Comparison of ENCODE assay signal across 8 mouse cellular contexts in genomic region chr7:4844917-4845309, GRCm38 (mm10). TPM values are rescaled to one million over a fixed set of nuclear protein-coding genes. Genes with fewer than 3 reads are reported as not detected.
A peak's percentile ranks its signal among the peaks of the same experiment; 100 is the strongest.
DNase-seq lines count a peak whose midpoint lies in the region; ATAC-seq lines count a peak whose summit lies in the region.

No protein-coding gene starts in this region.

- H3K4me1 ChIP-seq in stomach, embryonic 14.5 days (ENCODE audit: control insufficient read depth, insufficient read depth, low read length): peaks cover 22% of the 10 kb centered on the region

- ATAC-seq in megakaryocyte progenitor cell, adult 5-6 weeks (replicated peaks; ENCODE audit: poor library complexity): 0 out of 2 replicates have a peak, but pooled peaks have one; percentile 18
- ATAC-seq in stomach, embryonic 14.5 days (ENCODE audit: insufficient number of reproducible peaks, insufficient read depth, low FRiP score, low read depth): peak; percentile 86
- ATAC-seq in erythroblast, adult 5-6 weeks (replicated peaks; ENCODE audit: low FRiP score, poor library complexity, severe bottlenecking): no peak

- intact Hi-C loops in left cerebral cortex, postnatal 14 days (cut with DNase I): loop anchor here (5.0 kb wide), 1 partner anchor 77 kb away; the partner anchor contains the start of gene Nat14

- no peaks in the 10 kb centered on the region for H3K9me3 ChIP-seq in stomach, embryonic 14.5 days (ENCODE audit: control insufficient read depth, low read depth, low read length)

- H3K9ac ChIP-seq in stomach, embryonic 14.5 days (replicated peaks; ENCODE audit: low read depth, low read length): 0 out of 2 replicates have a peak overlapping the region, but pooled peaks have one; percentile 14

- peaks cover 23% of the 10 kb centered on the region for H3K27me3 ChIP-seq in stomach, embryonic 14.5 days (ENCODE audit: control insufficient read depth, insufficient read depth, low read length)

- H3K36me3 ChIP-seq in stomach, embryonic 14.5 days (ENCODE audit: control insufficient read depth, insufficient read depth, low read length): no peaks in the 10 kb centered on the region

- peak overlapping the region; percentile 93 for H3K4me2 ChIP-seq in stomach, embryonic 14.5 days (replicated peaks; ENCODE audit: low read depth, low read length)

- H3K27ac ChIP-seq in stomach, embryonic 14.5 days (ENCODE audit: low read length): no peak overlapping the region

- WGBS in stomach, embryonic 14.5 days: 0% methylated on average over 13 of the region's 13 CpGs

- peak overlapping the region; percentile 41 for H3K4me3 ChIP-seq in stomach, embryonic 14.5 days (ENCODE audit: low read depth, low read length)

- DNase-seq in MN1 (ENCODE audit: low spot score): peak; percentile 92
- peak; percentile 68 to 81 for DNase-seq in cerebellum, adult 18-20 months
- peak; percentile 80 for DNase-seq in forelimb bud, embryonic 11.5 days (ENCODE audit: low read depth, low spot score)
- DNase-seq in kidney, adult 18-20 months: peak; percentile 59
- peak; percentile 92 to 96 for DNase-seq in left cerebral cortex, postnatal 14 days (ENCODE audit: low spot score in 2 of 2)

RNA-seq across cellular contexts. Expression of gene Shisa7, which starts 0.4 kb away (rescaled TPM):
- total RNA-seq in left cerebral cortex, postnatal 14 days (2021): 100 to 1,000 TPM; 116 to 133 TPM
- 0.05 TPM in 1 of 2 replicates, not detected in the other for total RNA-seq in megakaryocyte progenitor cell, adult 5-6 weeks (2015)
- total RNA-seq in megakaryocyte progenitor cell, adult 5-6 weeks (2017): not detected in 2 replicates
- 0.70 and 1.0 TPM in 2 replicates for polyA plus RNA-seq in stomach, embryonic 14.5 days (2014; fragmentation: Nextera tagmentation; extraction: Ambion mirVana)
- total RNA-seq in erythroblast, adult 5-6 weeks (2015; ENCODE audit: low replicate concordance): not detected in 2 replicates
- total RNA-seq in erythroblast, adult 5-6 weeks (2017; ENCODE audit: low replicate concordance): not detected in 2 replicates

RNA-seq across cellular contexts. Expression of gene Isoc2b, which starts 25.1 kb away (rescaled TPM):
- 1 to 10 TPM; 4.6 to 5.0 TPM for total RNA-seq in left cerebral cortex, postnatal 14 days (2021)
- total RNA-seq in megakaryocyte progenitor cell, adult 5-6 weeks (2015): 9.1 and 13.4 TPM in 2 replicates
- 34.9 and 98.1 TPM in 2 replicates for total RNA-seq in megakaryocyte progenitor cell, adult 5-6 weeks (2017)
- polyA plus RNA-seq in stomach, embryonic 14.5 days (2014; fragmentation: Nextera tagmentation; extraction: Ambion mirVana): 7.0 and 7.8 TPM in 2 replicates
- total RNA-seq in erythroblast, adult 5-6 weeks (2015; ENCODE audit: low replicate concordance): 2.3 and 3.3 TPM in 2 replicates
- total RNA-seq in erythroblast, adult 5-6 weeks (2017; ENCODE audit: low replicate concordance): 5.1 and 13.9 TPM in 2 replicates

RNA-seq across cellular contexts. Expression of gene Isoc2a, which starts 32.0 kb away (rescaled TPM):
- total RNA-seq in left cerebral cortex, postnatal 14 days (2021): 1 to 10 TPM; 7.5 to 8.6 TPM
- total RNA-seq in megakaryocyte progenitor cell, adult 5-6 weeks (2015): 2.4 and 3.1 TPM in 2 replicates
- total RNA-seq in megakaryocyte progenitor cell, adult 5-6 weeks (2017): 7.3 and 8.7 TPM in 2 replicates
- 0.94 and 0.98 TPM in 2 replicates for polyA plus RNA-seq in stomach, embryonic 14.5 days (2014; fragmentation: Nextera tagmentation; extraction: Ambion mirVana)
- total RNA-seq in erythroblast, adult 5-6 weeks (2015; ENCODE audit: low replicate concordance): not detected in 2 replicates
- total RNA-seq in erythroblast, adult 5-6 weeks (2017; ENCODE audit: low replicate concordance): 2.4 and 3.2 TPM in 2 replicates

RNA-seq across cellular contexts. Expression of gene Ube2s, which starts 32.5 kb away (rescaled TPM):
- total RNA-seq in left cerebral cortex, postnatal 14 days (2021): 100 to 1,000 TPM; 115 to 145 TPM
- 280 and 341 TPM in 2 replicates for total RNA-seq in megakaryocyte progenitor cell, adult 5-6 weeks (2015)
- 169 and 190 TPM in 2 replicates for total RNA-seq in megakaryocyte progenitor cell, adult 5-6 weeks (2017)
- polyA plus RNA-seq in stomach, embryonic 14.5 days (2014; fragmentation: Nextera tagmentation; extraction: Ambion mirVana): 318 and 349 TPM in 2 replicates
- 167 and 232 TPM in 2 replicates for total RNA-seq in erythroblast, adult 5-6 weeks (2015; ENCODE audit: low replicate concordance)
- 97.4 and 134 TPM in 2 replicates for total RNA-seq in erythroblast, adult 5-6 weeks (2017; ENCODE audit: low replicate concordance)

RNA-seq across cellular contexts. Expression of gene Rpl28, which starts 52.2 kb away (rescaled TPM):
- total RNA-seq in left cerebral cortex, postnatal 14 days (2021): 100 to 1,000 TPM; 480 to 489 TPM
- 1,898 and 2,111 TPM in 2 replicates for total RNA-seq in megakaryocyte progenitor cell, adult 5-6 weeks (2015)
- 686 and 710 TPM in 2 replicates for total RNA-seq in megakaryocyte progenitor cell, adult 5-6 weeks (2017)
- 301 and 312 TPM in 2 replicates for polyA plus RNA-seq in stomach, embryonic 14.5 days (2014; fragmentation: Nextera tagmentation; extraction: Ambion mirVana)
- 304 and 336 TPM in 2 replicates for total RNA-seq in erythroblast, adult 5-6 weeks (2015; ENCODE audit: low replicate concordance)
- 65.4 and 203 TPM in 2 replicates for total RNA-seq in erythroblast, adult 5-6 weeks (2017; ENCODE audit: low replicate concordance)

Comparison
In these comparisons a context has a peak if more than half of its experiments do, and no peak if none do; other contexts are left out.
1. RNA of gene Shisa7, which starts 0.4 kb away (total RNA-seq): 116 to 133 TPM in left cerebral cortex, postnatal 14 days; 0.05 TPM in megakaryocyte progenitor cell, adult 5-6 weeks and not detected in erythroblast, adult 5-6 weeks; every median in the first group is over 100 times any median in the second.
2. Peak in every context shown above with its lines, with median percentiles within 50 percentile points of each other: DNase-seq.